Mouse (Mus musculus) CH12.LX (cell line): Measurements from ENCODE around the gene Hist1h2ae. TPM values are rescaled to one million over a fixed set of nuclear protein-coding genes. Genes with fewer than 3 reads are reported as not detected.
"Not testable (repeated sequence)": the region's sequence is repeated elsewhere in the genome, so short reads cannot be mapped to it uniquely, and the experiment has no call there.

ENCODE experiments used
- DNase-seq: peaks from one replicate; pipeline ENCODE4 v3.0.0-alpha.2; 2013; ENCODE audit errors: extremely low read depth
- H3K27ac ChIP-seq: 2 replicates; pipeline ENCODE4 v1.5.1; 2012; ENCODE audit warnings: low read depth, mild to moderate bottlenecking, control low read depth, moderate library complexity; ENCODE audit not compliant: insufficient read depth
- H3K27me3 ChIP-seq: replicated peaks from 2 replicates; pipeline ENCODE3; 2012; ENCODE audit warnings: inconsistent platforms
- H3K36me3 ChIP-seq, 2 experiments: replicated peaks in 1 of 2; 2 replicates each; pipeline versions ENCODE3 to v1.6.1; 2012; ENCODE audit warnings: inconsistent platforms in 1 of 2, low read length in 1 of 2, mild to moderate bottlenecking in 1 of 2, mixed read lengths in 1 of 2, moderate library complexity in 1 of 2; ENCODE audit not compliant: control insufficient read depth in 1 of 2, insufficient read depth in 1 of 2
- H3K4me1 ChIP-seq, 2 experiments: 2 replicates each; pipeline ENCODE4 v1.6.1; 2012; ENCODE audit warnings: inconsistent platforms in 1 of 2, moderate library complexity in 1 of 2; ENCODE audit not compliant: insufficient read depth in 2 of 2, control insufficient read depth in 1 of 2
- H3K4me2 ChIP-seq: 2 replicates; pipeline ENCODE4 v1.6.1; 2012; ENCODE audit warnings: low read depth, mild to moderate bottlenecking, control low read depth; ENCODE audit not compliant: poor library complexity, insufficient read depth, severe bottlenecking
- H3K4me3 ChIP-seq, 3 experiments: fragments of 150-350 bp in 1 of 3; sonication (generic) in 1 of 3; replicated peaks in 1 of 3; 2 replicates each; pipeline versions ENCODE3 to v1.5.1; 2011 to 2012; ENCODE audit warnings: low read depth in 2 of 3, low read length in 2 of 3, mild to moderate bottlenecking in 2 of 3, moderate library complexity in 2 of 3, control low read depth in 1 of 3, improper control_type of control experiment in 1 of 3, inconsistent platforms in 1 of 3, mixed read lengths in 1 of 3; ENCODE audit not compliant: poor library complexity in 1 of 3
- H3K79me2 ChIP-seq: replicated peaks from 2 replicates; pipeline ENCODE4 v1.6.1; 2012; ENCODE audit warnings: mild to moderate bottlenecking, moderate library complexity; ENCODE audit not compliant: control insufficient read depth, poor library complexity, insufficient read depth, severe bottlenecking; ENCODE audit errors: extremely low read depth
- H3K9ac ChIP-seq: 2 replicates; pipeline ENCODE4 v1.6.1; 2012; ENCODE audit warnings: low read depth, mild to moderate bottlenecking, control low read depth, moderate library complexity; ENCODE audit not compliant: insufficient read depth
- H3K9me3 ChIP-seq: replicated peaks from 2 replicates; pipeline ENCODE3; 2012; ENCODE audit warnings: low read length, inconsistent platforms, mixed read lengths
- CHD1 ChIP-seq: IDR thresholded peaks from 2 replicates; pipeline ENCODE4 v1.6.1; 2012; ENCODE audit warnings: low read depth, low read length, improper control_type of control experiment, inconsistent platforms
- CHD2 ChIP-seq: IDR thresholded peaks from 2 replicates; pipeline ENCODE4 v1.6.1; 2011; ENCODE audit warnings: low read length, improper control_type of control experiment
- E2F4 ChIP-seq: IDR thresholded peaks from 2 replicates; pipeline ENCODE4 v1.6.1; 2011; ENCODE audit warnings: low read depth, low read length, improper control_type of control experiment; ENCODE audit not compliant: insufficient replicate concordance
- MEF2A ChIP-seq: IDR thresholded peaks from 2 replicates; pipeline ENCODE4 v1.6.1; 2014; ENCODE audit warnings: low read depth, mild to moderate bottlenecking, inconsistent platforms, low read length, improper control_type of control experiment, borderline replicate concordance
- MXI1 ChIP-seq: IDR thresholded peaks from 2 replicates; pipeline ENCODE4 v1.6.1; 2011; ENCODE audit warnings: mild to moderate bottlenecking, low read depth, low read length, improper control_type of control experiment
- NELFE ChIP-seq: IDR thresholded peaks from 2 replicates; pipeline ENCODE4 v1.6.1; 2011; ENCODE audit warnings: low read depth, low read length, improper control_type of control experiment
- POLR2A ChIP-seq: IDR thresholded peaks from 2 replicates; pipeline ENCODE4 v1.6.1; 2011; ENCODE audit warnings: low read depth, mild to moderate bottlenecking, improper control_type of control experiment, low read length
- POLR2AphosphoS2 ChIP-seq: IDR thresholded peaks from 2 replicates; pipeline ENCODE4 v1.6.1; 2011; ENCODE audit warnings: low read depth, low read length, improper control_type of control experiment
- SIN3A ChIP-seq: IDR thresholded peaks from 2 replicates; pipeline ENCODE4 v1.6.1; 2012; ENCODE audit warnings: low read length, improper control_type of control experiment, inconsistent platforms
- TBP ChIP-seq: conservative IDR thresholded peaks from 2 replicates; pipeline ENCODE4 v1.6.1; 2011; ENCODE audit warnings: low read depth, low read length, improper control_type of control experiment
- TCF12 ChIP-seq: IDR thresholded peaks from 2 replicates; pipeline ENCODE4 v1.6.1; 2014; ENCODE audit warnings: low read depth, mild to moderate bottlenecking, inconsistent platforms, low read length, improper control_type of control experiment
- UBTF ChIP-seq: IDR thresholded peaks from 2 replicates; pipeline ENCODE4 v1.6.1; 2012; ENCODE audit warnings: low read depth, mild to moderate bottlenecking, inconsistent platforms, low read length, improper control_type of control experiment, moderate library complexity
- ZMIZ1 ChIP-seq: IDR thresholded peaks from 2 replicates; pipeline ENCODE4 v1.6.1; 2012; ENCODE audit warnings: low read depth, mild to moderate bottlenecking, inconsistent platforms, low read length, improper control_type of control experiment
- ZNF384 ChIP-seq: IDR thresholded peaks from 2 replicates; pipeline ENCODE4 v1.6.1; 2012; ENCODE audit warnings: low read depth, low read length, improper control_type of control experiment, inconsistent platforms
- dilution Hi-C: fragments of 300-500 bp; cut with MboI; formaldehyde crosslinking; loops from 2 replicates; pipeline ENCODE4 v1.14.3; 2020; ENCODE audit warnings: low sequenced_read_pairs; ENCODE audit not compliant: extremely low pct_unique_long_range_greater_than_20kb, extremely low pct_ligation_motif_present
- in situ Hi-C: fragments of 300-500 bp; cut with MboI; formaldehyde crosslinking; loops from 3 replicates; pipeline ENCODE4 v1.14.3; 2019; ENCODE audit warnings: low sequenced_read_pairs, low pct_ligation_motif_present, low pct_unique_long_range_greater_than_20kb, mixed read lengths
- polyA plus RNA-seq: library from polyadenylated mRNA; unstranded; fragments of >175 nt; gene quantifications from 2 replicates; pipeline ENCODE4 v1.2.1, GENCODE M21; 2012; ENCODE audit warnings: low read depth; ENCODE audit not compliant: insufficient read length
- total RNA-seq, 2 experiments: library from RNA; depleted of rRNA; stranded (reverse); fragments of 300-350 nt in 1 of 2; fragments of >200 nt in 1 of 2; gene quantifications; 2 replicates each; pipeline ENCODE4 v1.2.3; 2012 to 2014

The Hist1h2ae gene
- total and polyA plus RNA-seq, 3 experiments = 3.5 to 648 (median 16.3) TPM

DNA sequence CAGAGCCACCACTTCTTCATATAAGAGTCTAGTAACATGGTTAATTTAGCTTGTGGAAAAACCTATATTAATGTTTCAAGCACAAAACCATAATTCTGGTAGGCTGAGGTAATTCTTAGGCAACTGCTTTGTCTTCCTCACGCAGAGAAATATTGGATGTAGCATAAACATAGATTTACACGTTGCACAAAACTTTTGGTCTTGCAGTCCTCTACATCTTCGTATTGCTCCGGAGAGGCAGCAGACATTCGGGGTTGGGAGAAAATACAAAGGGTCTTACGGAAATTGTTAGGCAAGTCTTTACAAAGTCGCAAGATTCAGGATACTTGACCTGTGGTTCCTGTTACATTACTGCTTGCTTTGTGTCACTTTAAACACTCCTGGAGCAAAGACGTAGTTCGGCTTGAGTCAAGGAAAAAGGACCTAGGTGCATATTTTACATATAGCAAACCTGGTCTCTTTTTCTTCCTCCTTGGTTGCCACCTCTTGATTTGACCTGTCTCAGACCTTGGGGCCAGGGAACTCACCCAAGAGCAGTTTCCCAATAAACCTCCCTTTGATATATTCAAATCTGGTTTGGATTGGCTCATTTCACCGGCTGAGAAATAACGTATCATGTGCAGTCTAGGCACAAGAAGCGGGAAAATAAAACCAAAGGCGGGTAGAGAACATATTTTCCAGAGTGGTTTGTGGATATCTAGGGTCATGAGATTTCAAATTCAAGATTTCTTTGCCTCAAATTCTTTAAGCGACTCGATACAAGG, 36.5 kb downstream of the Hist1h2ae start:
- peak overlapping the region; percentile 41 to 63 (median 42) for H3K4me3 ChIP-seq
- H3K79me2 ChIP-seq = no peaks in the 10 kb centered on the region
- no peaks in the 10 kb centered on the region for H3K27me3 ChIP-seq
- no peaks in the 10 kb centered on the region for H3K36me3 ChIP-seq
- in situ Hi-C loops = no loop called here
- peak overlapping the region; percentile 98 for H3K4me2 ChIP-seq
- TF ChIP-seq POLR2A (peak; percentile 51; the same call in 1 of the 2 replicates), CHD1 (no peak), TBP (peak; percentile 58; the same call in 1 of the 2 replicates), MEF2A (no peak), NELFE (peak; percentile 31), POLR2AphosphoS2 (0 out of 2 replicates have a peak, but pooled peaks have one; percentile 72)
- H3K9ac ChIP-seq = peak overlapping the region; percentile 100
- peak; percentile 86 for DNase-seq
- H3K4me1 ChIP-seq = peaks cover 9 to 44% of the 10 kb centered on the region in 2 experiments; a peak in 3 of 4 replicates
- no peaks in the 10 kb centered on the region for H3K9me3 ChIP-seq
- dilution Hi-C loops = no loop called here
- peak overlapping the region; percentile 93 for H3K27ac ChIP-seq

DNA sequence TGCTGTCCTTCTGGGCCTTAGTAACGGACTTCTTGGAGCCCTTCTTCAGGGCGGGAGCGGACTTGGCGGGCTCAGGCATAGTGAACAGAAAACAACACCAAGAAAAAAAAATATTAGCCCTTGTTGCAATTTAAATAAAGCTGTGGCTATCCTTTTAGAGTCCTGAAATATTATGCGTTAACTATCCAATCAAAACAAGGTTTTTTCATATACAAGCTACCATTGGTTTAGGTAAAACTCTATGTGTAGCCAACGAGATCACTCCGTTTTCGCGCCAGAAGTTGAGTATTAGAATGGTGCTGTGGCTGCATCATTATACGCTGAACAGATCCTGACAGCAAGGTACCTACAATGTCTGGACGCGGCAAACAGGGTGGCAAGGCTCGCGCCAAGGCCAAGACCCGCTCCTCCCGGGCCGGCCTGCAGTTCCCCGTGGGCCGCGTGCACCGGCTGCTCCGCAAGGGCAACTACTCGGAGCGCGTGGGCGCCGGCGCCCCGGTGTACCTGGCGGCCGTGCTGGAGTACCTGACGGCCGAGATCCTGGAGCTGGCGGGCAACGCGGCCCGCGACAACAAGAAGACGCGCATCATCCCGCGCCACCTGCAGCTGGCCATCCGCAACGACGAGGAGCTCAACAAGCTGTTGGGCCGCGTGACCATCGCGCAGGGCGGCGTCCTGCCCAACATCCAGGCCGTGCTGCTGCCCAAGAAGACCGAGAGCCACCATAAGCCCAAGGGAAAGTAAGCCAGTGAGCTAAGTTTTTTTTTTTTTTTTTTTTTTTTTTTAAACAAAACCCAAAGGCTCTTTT, 37.3 kb downstream of the Hist1h2ae start, which contains the start of gene Hist1h2af:
Hist1h2af (plus strand) TSS at position 347 of the 808 bp plus-strand sequence.
- dilution Hi-C loops, H3K36me3 ChIP-seq: not testable (repeated sequence)
- H3K4me1 ChIP-seq = peaks cover 14 to 41% of the 10 kb centered on the region in 2 experiments
- peak within 1 kb of the TSS; percentile 42 to 63 (median 44) for H3K4me3 ChIP-seq
- peak within 1 kb of the TSS; percentile 98 for H3K4me2 ChIP-seq
- TF ChIP-seq MEF2A = peak; percentile 27; the same call in 1 of the 2 replicates
- TF ChIP-seq CHD1 = peak; percentile 76; the same call in 1 of the 2 replicates
- TF ChIP-seq CHD2 = peak; percentile 63
- peak; percentile 99 for TF ChIP-seq E2F4
- peak; percentile 89 for TF ChIP-seq SIN3A
- peak; percentile 97 for TF ChIP-seq TBP
- TF ChIP-seq TCF12 = peak; percentile 81
- peak; percentile 93 for TF ChIP-seq ZNF384
- peak; percentile 73; the same call in 1 of the 2 replicates for TF ChIP-seq MXI1
- TF ChIP-seq NELFE = peak; percentile 85
- peak; percentile 86 for TF ChIP-seq POLR2A
- peak; percentile 93 for TF ChIP-seq ZMIZ1
- peak; percentile 49; the same call in 1 of the 2 replicates for TF ChIP-seq UBTF
- TF ChIP-seq, all 38 proteins: peak for 13; not testable (repeated sequence) for 25
- peak; percentile 94 for DNase-seq
- Histone ChIP-seq H3K27ac (peak within 1 kb of the TSS; percentile 93), H3K9ac (peak within 1 kb of the TSS; percentile 100)
- H3K79me2 ChIP-seq, in situ Hi-C loops, H3K27me3 ChIP-seq, H3K9me3 ChIP-seq: not testable (repeated sequence)
